In the genomic region with DNA sequence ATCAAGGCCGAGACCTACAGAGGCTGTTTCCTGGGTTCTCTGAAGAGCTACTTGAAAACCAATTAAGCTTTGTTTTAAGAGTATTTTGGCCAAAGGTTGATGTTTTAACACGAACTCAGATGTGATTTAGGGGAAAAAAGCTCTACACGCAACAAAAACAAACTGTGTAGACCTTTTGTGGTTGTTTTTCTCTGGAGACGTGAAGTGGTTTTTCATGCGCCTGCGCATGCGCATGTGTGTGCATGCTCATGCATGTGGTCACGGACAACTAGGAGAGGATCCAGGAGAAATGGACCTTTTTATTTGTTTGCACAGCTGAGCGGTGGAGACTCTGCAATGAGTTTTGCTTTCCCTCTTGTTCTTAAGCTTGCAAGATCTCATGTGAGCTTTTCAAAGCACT, we compare ENCODE assay signal across 25 mouse cellular contexts. TPM values are rescaled to one million over a fixed set of nuclear protein-coding genes. Genes with fewer than 3 reads are reported as not detected.
DNase-seq lines count a peak whose midpoint lies in the region; ATAC-seq and TF ChIP-seq lines count a peak whose summit lies in the region.
"Had no signal": no experiment of that assay in that cellular context is flagged by ENCODE, and none has a peak within 500 bp of the region (broad histone marks: within the 10 kb centered on the region; RNA-seq: fewer than 3 reads in every experiment).

No protein-coding gene starts in this region.

- H3K9me3 ChIP-seq in kidney, postnatal 0 days (replicated peaks; ENCODE audit: low read length): no peaks in the 10 kb centered on the region
- no peaks in the 10 kb centered on the region for H3K9me3 ChIP-seq in kidney, embryonic 14.5 days (ENCODE audit: control insufficient read depth, low read length)
- H3K9me3 ChIP-seq: embryonic facial prominence, embryonic 10.5 days; embryonic facial prominence, embryonic 12.5 days; forebrain, embryonic 13.5 days; G1E had no signal

- no peaks in the 10 kb centered on the region for H3K27me3 ChIP-seq in kidney, postnatal 0 days (ENCODE audit: insufficient read depth, low read length)
- no peaks in the 10 kb centered on the region for H3K27me3 ChIP-seq in kidney, embryonic 14.5 days (ENCODE audit: control insufficient read depth, insufficient read depth, low read length)
- H3K27me3 ChIP-seq: embryonic facial prominence, embryonic 12.5 days; forebrain, embryonic 13.5 days; Patski had no signal

- H3K27ac ChIP-seq in gastrocnemius, adult 2 months: peak overlapping the region; percentile 94
- peak overlapping the region; percentile 47; the same call in 1 of the 2 replicates for H3K27ac ChIP-seq in kidney, postnatal 0 days
- H3K27ac ChIP-seq in kidney, embryonic 14.5 days (ENCODE audit: low read depth, low read length): no peak overlapping the region
- H3K27ac ChIP-seq: embryonic facial prominence, embryonic 10.5 days; embryonic facial prominence, embryonic 12.5 days; forebrain, embryonic 13.5 days had no signal

- no peak for DNase-seq in gastrocnemius, adult 2 months
- DNase-seq in gastrocnemius, postnatal 4 days (ENCODE audit: low spot score in 2 of 2): no peak
- DNase-seq in kidney, adult 9 months: peak; percentile 30
- no peak for DNase-seq in kidney, adult 8-10 months
- DNase-seq in kidney, postnatal 0 days (ENCODE audit: low spot score): peak; percentile 73
- DNase-seq in kidney, postnatal 14 days: peak; percentile 39
- DNase-seq: adrenal gland, adult 8-10 months; adrenal gland, postnatal 14 days; adrenal gland, postnatal 36 days; B cell, adult 2 months; cerebellum, adult 11-12 months; cerebellum, adult 2 months; cerebellum, adult 9-10 months; cerebellum, postnatal 10 days; cerebellum, postnatal 25 days had no signal

- intact Hi-C loops in gastrocnemius, adult 2 months (cut with DNase I): no loop called here

- TF ChIP-seq CTCF in gastrocnemius, adult 2 months (IDR thresholded peaks at IDR 0.05): no peak
- no peak for TF ChIP-seq CTCF in kidney, postnatal 0 days (IDR thresholded peaks at IDR 0.05; ENCODE audit: low read depth)

- H3K9ac ChIP-seq in kidney, postnatal 0 days (ENCODE audit: low read depth, low read length): no peak overlapping the region
- no peak overlapping the region for H3K9ac ChIP-seq in kidney, embryonic 14.5 days (ENCODE audit: low read depth, low read length)
- H3K9ac ChIP-seq: embryonic facial prominence, embryonic 12.5 days; forebrain, embryonic 13.5 days had no signal

- H3K36me3 ChIP-seq in kidney, postnatal 0 days (ENCODE audit: insufficient read depth, low read length): no peaks in the 10 kb centered on the region
- no peaks in the 10 kb centered on the region; the same call in 1 of the 2 replicates for H3K36me3 ChIP-seq in kidney, embryonic 14.5 days (ENCODE audit: control insufficient read depth, insufficient read depth, low read length)
- H3K36me3 ChIP-seq: G1E had no signal

- no peak overlapping the region for H3K4me2 ChIP-seq in kidney, postnatal 0 days (ENCODE audit: low read length)
- no peak overlapping the region for H3K4me2 ChIP-seq in kidney, embryonic 14.5 days (replicated peaks; ENCODE audit: low read depth, low read length)
- H3K4me2 ChIP-seq: embryonic facial prominence, embryonic 12.5 days; forebrain, embryonic 13.5 days had no signal

- ATAC-seq in kidney, postnatal 0 days (replicated peaks; ENCODE audit: low FRiP score, low read depth): no peak
- ATAC-seq in kidney, embryonic 14.5 days (ENCODE audit: low FRiP score, low TSS enrichment): no peak
- no peak for ATAC-seq in frontal cortex, adult (ENCODE audit: low TSS enrichment)
- ATAC-seq: activated CD4-positive, CD25-positive, alpha-beta regulatory T cell, adult 4 months; CD4-positive, CD25-positive, alpha-beta regulatory T cell, adult 4 months; forebrain, embryonic 13.5 days; Patski had no signal

- WGBS in kidney, postnatal 0 days: 52% methylated on average over 9 of the region's 9 CpGs
- WGBS in kidney, embryonic 14.5 days: 60% methylated on average over 9 of the region's 9 CpGs

- H3K4me3 ChIP-seq in gastrocnemius, adult 2 months: no peak overlapping the region
- no peak overlapping the region for H3K4me3 ChIP-seq in kidney, postnatal 0 days (replicated peaks; ENCODE audit: low read depth, low read length)
- no peak overlapping the region for H3K4me3 ChIP-seq in kidney, embryonic 14.5 days (ENCODE audit: low read length)
- H3K4me3 ChIP-seq: embryonic facial prominence, embryonic 10.5 days; embryonic facial prominence, embryonic 12.5 days; forebrain, embryonic 13.5 days had no signal

- peaks cover 21% of the 10 kb centered on the region for H3K4me1 ChIP-seq in kidney, postnatal 0 days (replicated peaks; ENCODE audit: insufficient read depth, low read length)
- H3K4me1 ChIP-seq in kidney, embryonic 14.5 days (ENCODE audit: control insufficient read depth, insufficient read depth, low read length): peaks cover 29% of the 10 kb centered on the region

RNA-seq across cellular contexts. Expression of a gene that starts 17.4 kb away (rescaled TPM):
- 10 to 100 TPM; 10.3 to 11.0 TPM for total RNA-seq in gastrocnemius, adult 2 months (2021)
- total RNA-seq in gastrocnemius, postnatal 4 days (2021): 10 to 100 TPM; 51.2 to 54.9 TPM
- 53.4 and 55.1 TPM in 2 replicates for polyA plus RNA-seq in kidney, postnatal 0 days (2015; fragmentation: Nextera tagmentation; extraction: Ambion mirVana)
- 65.8 and 80.8 TPM in 2 replicates for polyA plus RNA-seq in kidney, embryonic 14.5 days (2014; fragmentation: Nextera tagmentation; extraction: Ambion mirVana)
- total RNA-seq: CH12.LX had no signal

Comparison
In these comparisons a context has a peak if more than half of its experiments do, and no peak if none do; other contexts are left out.
1. DNase-seq: peak in kidney, adult 9 months (single experiment), kidney, postnatal 0 days (single experiment) and kidney, postnatal 14 days (single experiment); none in gastrocnemius, adult 2 months (single experiment), gastrocnemius, postnatal 4 days (0 of 2) and kidney, adult 8-10 months (0 of 2).
2. RNA of a gene that starts 17.4 kb away (total RNA-seq): 51.2 to 54.9 TPM in gastrocnemius, postnatal 4 days; 10.3 to 11.0 TPM in gastrocnemius, adult 2 months; every median in the first group is over 4 times any median in the second.